Mouse (Mus musculus) G1E (cell line): ENCODE measurements around the gene Scn4b.

Experiments
- CTCF ChIP-seq: IDR thresholded peaks from 2 replicates; pipeline ENCODE4 v1.5.1; 2012; ENCODE audit warnings: low read depth, low read length, inconsistent platforms, mixed read lengths
- GATA1 ChIP-seq: IDR thresholded peaks from 2 replicates; pipeline ENCODE4 v1.6.1; 2012; ENCODE audit warnings: borderline replicate concordance, low read length, inconsistent platforms, mixed read lengths
- GATA2 ChIP-seq: IDR thresholded peaks from 2 replicates; pipeline ENCODE4 v1.6.1; 2012; ENCODE audit warnings: low read depth, low read length, inconsistent platforms, borderline replicate concordance
- TAL1 ChIP-seq: conservative IDR thresholded peaks from 2 replicates; pipeline ENCODE4 v1.6.1; 2012; ENCODE audit warnings: low read depth, low read length, inconsistent platforms, mixed read lengths

GRCm38 (mm10) chr9:45170150-45170549 lies 32.0 kb downstream of the Scn4b start:
- TF ChIP-seq CTCF = no peak
- TF ChIP-seq TAL1 = no peak
- TF ChIP-seq GATA1 = no peak
- TF ChIP-seq GATA2 = no peak
